Mouse (Mus musculus) heart, postnatal 0 days (tissue): ENCODE measurements around the gene Smtnl1.

Experiments
- CTCF ChIP-seq: IDR thresholded peaks from 2 replicates; pipeline ENCODE4 v1.5.1; 2016; ENCODE audit warnings: antibody characterized with exemption, control low read depth, low read depth
- EP300 ChIP-seq: IDR thresholded peaks from 2 replicates; pipeline ENCODE4 v1.6.1; 2016; ENCODE audit warnings: antibody characterized with exemption, low read depth

DNA sequence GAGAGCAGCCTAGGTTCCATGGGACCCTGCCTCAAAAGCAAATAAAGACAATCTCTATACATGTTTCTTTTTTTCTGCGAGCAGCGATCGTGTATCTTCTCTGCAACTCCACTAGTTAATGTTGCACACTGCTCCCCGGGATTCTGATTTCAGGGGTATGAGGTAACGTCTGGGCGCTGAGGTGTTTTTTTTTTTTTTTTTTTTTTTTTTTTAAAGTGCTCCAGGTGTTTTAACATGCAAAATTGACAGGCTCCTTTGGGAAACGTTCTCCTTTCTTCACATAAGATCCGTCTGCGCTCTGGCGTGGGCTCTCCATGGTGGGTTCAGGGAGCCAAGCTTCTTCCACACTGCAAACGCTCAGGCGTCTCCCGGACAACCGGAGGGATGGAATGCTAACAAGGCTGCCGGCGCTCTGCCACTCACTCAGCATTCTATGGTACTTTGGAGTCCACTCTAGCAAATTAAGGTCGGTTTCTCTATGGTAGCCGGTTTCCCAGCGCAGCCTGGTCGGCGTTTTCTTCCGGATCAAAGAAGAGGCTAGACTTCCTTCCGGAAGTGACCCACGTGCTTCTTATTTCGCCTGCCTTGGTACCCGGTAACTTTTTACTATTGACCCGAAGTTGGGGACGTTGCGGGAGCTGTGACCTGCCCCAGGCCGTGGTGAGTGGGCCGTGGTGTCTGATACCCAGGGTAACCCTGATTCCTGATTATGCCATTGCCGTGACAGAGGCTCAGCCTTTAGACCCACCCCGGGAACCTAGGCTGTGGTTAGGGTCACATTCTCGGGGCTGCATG is 4.2 kb upstream of the Smtnl1 start, which contains the start of gene Timm10:
- TF ChIP-seq CTCF (no peak), EP300 (peak; percentile 74)
